Mouse (Mus musculus): ENCODE results near the gene Pnpo. TPM values are rescaled to one million over a fixed set of nuclear protein-coding genes. Genes with fewer than 3 reads are reported as not detected.

Pnpo gene
- polyA plus RNA-seq, 1 experiment from 2014 or later = 57.1 TPM

- DNase-seq (ENCODE audit: low spot score) (no peak), ATAC-seq (ENCODE audit: low FRiP score, low TSS enrichment) (no peak; the same call in 1 of the 2 replicates)
- H3K4me2 ChIP-seq (replicated peaks; ENCODE audit: low read depth) = no peak overlapping the region
- H3K9ac ChIP-seq (ENCODE audit: low read length) = no peak overlapping the region
- peaks cover 8% of the 10 kb centered on the region; the same call in 1 of the 2 replicates for H3K36me3 ChIP-seq (ENCODE audit: control insufficient read depth, insufficient read depth, low read length)
- TF ChIP-seq CTCF (IDR thresholded peaks at IDR 0.05; ENCODE audit: low read depth) (no peak), EP300 (optimal IDR thresholded peaks at IDR 0.05) (no peak)
- H3K4me3 ChIP-seq (ENCODE audit: low read depth, low read length) = no peak overlapping the region
- H3K27me3 ChIP-seq (ENCODE audit: control insufficient read depth, insufficient read depth, low read length) = no peaks in the 10 kb centered on the region
- no peak overlapping the region for H3K27ac ChIP-seq (replicated peaks)
- H3K4me1 ChIP-seq (replicated peaks; ENCODE audit: control insufficient read depth, insufficient read depth) = no peaks in the 10 kb centered on the region
- no peaks in the 10 kb centered on the region for H3K9me3 ChIP-seq (ENCODE audit: control insufficient read depth, low read length)
- WGBS = 23% methylated on average over 16 of the region's 16 CpGs
Measured at GRCm38 (mm10) chr11:96902639-96903635, 40.8 kb downstream of the Pnpo start.

- Histone ChIP-seq H3K4me2 (replicated peaks; ENCODE audit: low read depth) (no peak overlapping the region), H3K4me1 (replicated peaks; ENCODE audit: control insufficient read depth, insufficient read depth) (no peaks in the 10 kb centered on the region), H3K27me3 (ENCODE audit: control insufficient read depth, insufficient read depth, low read length) (no peaks in the 10 kb centered on the region), H3K36me3 (ENCODE audit: control insufficient read depth, insufficient read depth, low read length) (no peaks in the 10 kb centered on the region), H3K9me3 (ENCODE audit: control insufficient read depth, low read length) (no peaks in the 10 kb centered on the region), H3K4me3 (ENCODE audit: low read depth, low read length) (no peak overlapping the region), H3K9ac (ENCODE audit: low read length) (no peak overlapping the region), H3K27ac (replicated peaks) (no peak overlapping the region)
- ATAC-seq (ENCODE audit: low FRiP score, low TSS enrichment) = no peak
- 69% methylated on average over 9 of the region's 9 CpGs for WGBS
- no peak for DNase-seq (ENCODE audit: low spot score)
- TF ChIP-seq CTCF (IDR thresholded peaks at IDR 0.05; ENCODE audit: low read depth) = no peak
- no peak for TF ChIP-seq EP300 (optimal IDR thresholded peaks at IDR 0.05)
Measured at GRCm38 (mm10) chr11:96901332-96901731, 42.5 kb downstream of the Pnpo start.

DNA sequence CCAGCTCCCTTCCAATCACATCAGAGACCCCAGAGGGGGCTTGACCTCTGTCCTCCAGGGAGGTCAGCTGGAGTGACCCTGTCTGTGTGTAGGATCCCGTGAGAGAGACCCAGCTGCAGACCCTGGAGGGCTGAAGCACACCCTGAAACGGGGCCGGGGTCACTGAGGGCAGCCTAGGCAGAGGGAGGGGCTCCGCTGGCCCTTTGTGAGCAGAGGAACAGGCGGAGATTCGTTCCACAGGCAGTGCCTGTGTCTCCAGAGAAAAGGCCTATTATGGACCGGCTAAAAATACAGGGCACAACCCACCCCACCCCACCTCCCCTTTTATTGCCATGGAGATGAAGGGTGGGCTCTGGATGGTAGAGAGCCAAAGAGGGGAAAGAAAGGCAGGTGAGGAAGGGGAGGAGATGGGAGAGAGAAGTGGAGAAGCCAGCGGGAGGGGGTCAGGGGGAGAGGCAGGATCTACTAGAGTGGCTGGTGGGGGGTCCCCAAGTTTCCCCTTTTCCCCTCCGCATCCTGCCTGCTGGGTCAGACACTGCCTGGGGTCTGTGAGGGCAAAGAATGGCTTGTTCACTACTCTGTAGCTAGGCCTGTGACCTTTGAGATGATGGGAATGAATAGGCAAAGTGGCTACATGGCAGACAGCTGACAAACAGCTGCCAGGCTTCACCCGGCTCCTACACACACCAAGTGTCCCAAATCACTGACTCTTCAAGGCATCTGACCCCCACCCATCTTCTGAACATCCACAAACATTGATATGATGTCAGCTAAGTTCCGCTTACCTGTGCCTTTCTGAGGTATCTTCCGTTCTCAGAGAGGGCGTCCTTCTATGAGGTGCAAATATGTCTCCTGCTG, 44.1 kb downstream of the Pnpo start:
- no peak for TF ChIP-seq CTCF (IDR thresholded peaks at IDR 0.05; ENCODE audit: low read depth)
- no peak for TF ChIP-seq EP300 (optimal IDR thresholded peaks at IDR 0.05)
- no peak overlapping the region for H3K9ac ChIP-seq (ENCODE audit: low read length)
- no peak for ATAC-seq (ENCODE audit: low FRiP score, low TSS enrichment)

GRCm38 (mm10) chr11:96895886-96896285, 47.9 kb downstream of the Pnpo start:
- no peaks in the 10 kb centered on the region for H3K4me1 ChIP-seq (replicated peaks; ENCODE audit: control insufficient read depth, insufficient read depth)
- H3K9ac ChIP-seq (ENCODE audit: low read length) = no peak overlapping the region
- no peak overlapping the region for H3K4me2 ChIP-seq (replicated peaks; ENCODE audit: low read depth)
- H3K4me3 ChIP-seq (ENCODE audit: low read depth, low read length) = no peak overlapping the region
- no peaks in the 10 kb centered on the region for H3K27me3 ChIP-seq (ENCODE audit: control insufficient read depth, insufficient read depth, low read length)
- no peak overlapping the region for H3K27ac ChIP-seq (replicated peaks)
- no peak for ATAC-seq (ENCODE audit: low FRiP score, low TSS enrichment)
- WGBS = 69% methylated on average over 4 of the region's 4 CpGs
- H3K9me3 ChIP-seq (ENCODE audit: control insufficient read depth, low read length) = no peaks in the 10 kb centered on the region
- no peaks in the 10 kb centered on the region for H3K36me3 ChIP-seq (ENCODE audit: control insufficient read depth, insufficient read depth, low read length)
- TF ChIP-seq EP300 (optimal IDR thresholded peaks at IDR 0.05) (no peak), CTCF (IDR thresholded peaks at IDR 0.05; ENCODE audit: low read depth) (no peak)
- no peak for DNase-seq (ENCODE audit: low spot score)

More for the DNA sequence above, 44.1 kb downstream of the Pnpo start:
- no peaks in the 10 kb centered on the region for H3K27me3 ChIP-seq (ENCODE audit: control insufficient read depth, insufficient read depth, low read length)
- WGBS = 54% methylated on average over 13 of the region's 13 CpGs
- H3K9me3 ChIP-seq (ENCODE audit: control insufficient read depth, low read length) = no peaks in the 10 kb centered on the region
- H3K4me3 ChIP-seq (ENCODE audit: low read depth, low read length) = no peak overlapping the region
- no peaks in the 10 kb centered on the region for H3K36me3 ChIP-seq (ENCODE audit: control insufficient read depth, insufficient read depth, low read length)
- H3K4me1 ChIP-seq (replicated peaks; ENCODE audit: control insufficient read depth, insufficient read depth) = no peaks in the 10 kb centered on the region
- no peak overlapping the region for H3K27ac ChIP-seq (replicated peaks)
- no peak for DNase-seq (ENCODE audit: low spot score)
- H3K4me2 ChIP-seq (replicated peaks; ENCODE audit: low read depth) = no peak overlapping the region

DNA sequence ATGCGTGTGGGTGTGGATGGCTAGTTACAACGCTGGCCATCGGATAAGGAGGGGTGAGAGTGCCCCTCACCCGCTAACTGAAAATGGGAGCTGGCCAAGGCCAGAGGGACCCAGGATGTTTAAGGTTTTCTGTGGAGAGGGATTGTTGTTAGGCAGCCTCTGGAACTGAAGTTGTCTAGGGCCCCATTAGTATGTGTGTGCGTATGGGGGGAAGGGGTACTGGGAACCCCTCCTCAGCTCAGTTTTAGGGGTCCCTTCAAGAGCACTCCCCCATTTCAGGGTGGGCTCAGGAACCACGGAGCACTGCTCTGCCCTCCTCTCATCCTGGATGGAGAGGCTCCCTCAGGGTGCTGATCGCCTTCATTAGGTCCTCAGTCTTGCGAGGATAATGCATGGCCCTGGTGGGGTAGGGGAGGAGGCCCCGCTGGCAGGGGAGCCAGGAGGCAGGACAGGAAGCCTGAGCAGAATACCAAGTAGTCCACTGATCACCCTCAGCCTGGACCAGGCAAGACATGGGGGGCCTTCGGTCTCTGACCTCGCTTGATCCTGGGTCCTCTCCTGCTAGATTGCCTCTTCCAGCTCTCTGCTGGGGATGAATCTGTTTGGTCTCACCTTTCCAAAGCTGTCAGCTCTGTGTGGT, 50.5 kb downstream of the Pnpo start:
- H3K9me3 ChIP-seq (ENCODE audit: control insufficient read depth, low read length) = no peaks in the 10 kb centered on the region
- DNase-seq (ENCODE audit: low spot score) (no peak), ATAC-seq (ENCODE audit: low FRiP score, low TSS enrichment) (no peak)
- no peak for TF ChIP-seq CTCF (IDR thresholded peaks at IDR 0.05; ENCODE audit: low read depth)
- TF ChIP-seq EP300 (optimal IDR thresholded peaks at IDR 0.05) = no peak
- no peaks in the 10 kb centered on the region for H3K36me3 ChIP-seq (ENCODE audit: control insufficient read depth, insufficient read depth, low read length)
- no peak overlapping the region for H3K9ac ChIP-seq (ENCODE audit: low read length)
- H3K27me3 ChIP-seq (ENCODE audit: control insufficient read depth, insufficient read depth, low read length) = no peaks in the 10 kb centered on the region
- no peak overlapping the region for H3K4me3 ChIP-seq (ENCODE audit: low read depth, low read length)
- H3K4me1 ChIP-seq (replicated peaks; ENCODE audit: control insufficient read depth, insufficient read depth) = no peaks in the 10 kb centered on the region
- H3K27ac ChIP-seq (replicated peaks) = no peak overlapping the region
- WGBS = 57% methylated on average over 11 of the region's 11 CpGs
- no peak overlapping the region for H3K4me2 ChIP-seq (replicated peaks; ENCODE audit: low read depth)

Measured in stomach, postnatal 0 days (tissue).